Mouse (Mus musculus) right cerebral cortex, postnatal 4 days (tissue): ENCODE results near the gene Acvr1b.

Source experiments
- DNase-seq: peaks from one replicate; pipeline ENCODE4 v3.0.0-alpha.2; 2022

Gene Acvr1b

GRCm38 (mm10) chr15:101198850-101199249, 25.0 kb downstream of the Acvr1b start:
- DNase-seq: no peak

GRCm38 (mm10) chr15:101200777-101201295, 27.0 kb downstream of the Acvr1b start:
- no peak for DNase-seq

DNA sequence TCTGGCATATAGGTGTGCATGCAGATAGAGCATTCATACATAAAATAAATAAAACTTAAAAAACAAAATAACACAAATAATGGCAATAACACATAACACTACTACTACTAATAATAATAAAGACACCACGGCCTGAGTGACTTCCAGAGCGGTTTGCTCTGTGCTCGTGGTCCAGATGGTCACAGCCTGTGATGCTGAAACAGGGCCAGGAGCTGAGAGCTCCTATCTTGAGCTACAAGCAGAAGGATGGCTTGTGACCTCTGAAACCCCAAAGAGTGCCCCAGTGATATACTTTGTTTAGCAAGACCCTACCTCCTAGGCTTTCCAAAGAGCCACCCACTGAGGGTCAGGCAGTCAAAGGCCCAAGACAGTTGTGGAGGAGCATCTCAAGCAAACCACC, 27.5 kb downstream of the Acvr1b start:
- no peak for DNase-seq

DNA sequence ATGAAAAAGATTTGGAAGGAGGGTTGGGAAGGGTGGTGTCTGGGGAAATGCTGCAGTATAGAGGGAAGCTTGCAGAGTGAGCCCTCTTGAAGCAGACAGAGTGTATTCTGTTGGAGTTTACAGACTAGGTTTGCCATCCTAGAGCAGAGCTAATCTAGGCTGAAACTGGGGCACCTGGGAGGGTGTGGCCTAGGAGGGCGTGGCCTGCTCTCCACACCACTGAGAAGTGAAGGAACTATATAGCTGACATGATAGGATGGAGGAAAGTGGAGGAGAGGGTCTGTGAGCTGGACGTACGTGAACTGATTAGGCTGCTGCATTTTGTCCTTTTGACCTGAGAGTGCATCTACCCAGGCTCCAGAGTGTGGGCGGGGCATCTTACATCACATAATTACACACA, 29.8 kb downstream of the Acvr1b start:
- DNase-seq: no peak

- DNase-seq: no peak
Measured at GRCm38 (mm10) chr15:101204781-101205180, 30.9 kb downstream of the Acvr1b start.

GRCm38 (mm10) chr15:101210228-101210627, 36.4 kb downstream of the Acvr1b start:
- DNase-seq: peak; percentile 58

DNA sequence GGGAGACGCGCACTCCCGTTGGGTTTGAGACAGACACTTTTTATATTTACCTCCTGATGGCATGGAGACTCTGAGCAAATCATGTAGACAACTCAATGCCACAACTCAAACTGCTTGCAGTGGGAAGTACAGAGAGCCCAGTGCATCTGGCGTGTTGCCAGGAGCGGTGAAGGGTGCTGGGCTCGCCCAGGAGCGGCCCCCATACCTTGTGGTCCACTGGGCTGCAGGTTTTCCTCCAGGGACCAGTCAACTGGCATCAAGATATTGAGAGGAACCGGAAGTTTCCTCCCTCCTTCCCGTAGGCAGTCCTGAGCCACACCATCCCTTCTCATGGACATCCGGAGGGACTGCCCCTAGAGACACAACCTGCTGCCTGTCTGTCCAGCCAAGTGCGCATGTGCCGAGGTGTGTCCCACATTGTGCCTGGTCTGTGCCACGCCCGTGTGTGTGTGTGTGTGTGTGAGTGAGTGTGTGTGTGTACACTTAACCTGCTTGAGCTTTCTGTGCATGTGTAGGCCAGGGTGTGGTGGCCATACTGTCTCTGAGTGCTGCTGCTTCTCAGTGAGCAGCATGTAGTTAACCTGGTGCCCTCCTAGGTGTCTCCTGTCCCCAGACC, 37.2 kb downstream of the Acvr1b start:
- no peak for DNase-seq

DNA sequence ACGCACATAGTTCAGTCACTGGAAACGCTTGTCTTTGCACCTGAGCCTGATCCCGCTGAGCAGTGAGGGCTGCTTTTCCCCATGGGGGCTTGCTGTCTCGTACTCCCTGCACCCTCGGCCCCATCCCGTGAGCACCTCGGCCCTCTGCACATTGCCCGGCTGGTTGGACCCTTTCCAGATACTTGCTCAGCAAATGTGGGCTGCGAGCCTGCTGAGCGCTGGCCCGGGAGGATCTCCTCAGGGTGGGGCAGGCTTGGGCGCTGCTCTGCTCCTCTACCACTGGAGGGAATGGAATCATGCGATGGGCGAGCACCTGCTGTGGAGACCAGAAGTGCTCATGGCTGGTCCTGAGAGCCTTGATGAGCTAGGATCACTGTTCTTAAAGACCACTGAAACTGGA, 38.6 kb downstream of the Acvr1b start:
- no peak for DNase-seq

- no peak for DNase-seq
Measured at GRCm38 (mm10) chr15:101215136-101215535, 41.3 kb downstream of the Acvr1b start.

DNA sequence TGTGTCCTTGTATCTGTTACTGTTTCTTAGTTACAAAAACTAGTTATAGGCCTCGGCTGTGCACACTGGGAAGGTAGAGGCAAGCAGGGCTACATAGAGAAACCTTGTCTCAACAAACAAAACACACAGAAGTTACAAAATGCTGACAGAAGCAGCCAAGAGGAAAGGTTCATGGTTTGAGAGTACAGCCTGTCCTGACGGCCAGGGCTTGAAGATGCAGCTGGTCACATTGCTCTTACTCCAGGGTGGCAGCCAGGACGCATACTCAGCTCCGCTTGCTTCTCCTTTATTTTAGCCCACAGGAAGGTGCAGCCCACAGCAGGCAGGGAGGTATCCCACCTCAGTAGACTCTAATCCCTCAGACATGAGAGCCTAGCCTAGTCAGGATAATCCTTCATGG, 42.2 kb downstream of the Acvr1b start:
- DNase-seq: no peak

DNA sequence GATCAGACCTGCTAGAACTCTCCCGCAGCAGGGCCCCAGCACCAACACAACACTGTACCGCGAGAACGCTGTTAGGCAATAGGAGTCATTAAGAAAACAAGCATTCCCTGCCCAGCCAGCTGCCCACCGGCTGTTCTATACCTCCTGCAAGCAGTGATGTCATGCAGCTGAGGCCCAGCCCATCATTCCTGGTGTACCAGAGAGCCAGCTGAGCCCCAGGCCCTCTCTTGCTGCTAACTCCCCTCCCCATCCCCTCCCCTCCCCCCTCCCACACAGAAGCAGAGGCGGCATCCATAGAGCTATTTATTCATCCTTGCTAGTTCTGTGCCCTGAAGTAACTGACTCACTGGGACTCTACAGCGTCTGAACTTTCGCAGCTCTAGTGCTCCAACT, 47.0 kb downstream of the Acvr1b start:
- DNase-seq: no peak

GRCm38 (mm10) chr15:101221298-101222104, 47.6 kb downstream of the Acvr1b start:
- peak; percentile 95 for DNase-seq

GRCm38 (mm10) chr15:101222897-101223482, 49.1 kb downstream of the Acvr1b start:
- DNase-seq: no peak

- no peak for DNase-seq
Measured at GRCm38 (mm10) chr15:101223596-101223995, 49.7 kb downstream of the Acvr1b start.

DNA sequence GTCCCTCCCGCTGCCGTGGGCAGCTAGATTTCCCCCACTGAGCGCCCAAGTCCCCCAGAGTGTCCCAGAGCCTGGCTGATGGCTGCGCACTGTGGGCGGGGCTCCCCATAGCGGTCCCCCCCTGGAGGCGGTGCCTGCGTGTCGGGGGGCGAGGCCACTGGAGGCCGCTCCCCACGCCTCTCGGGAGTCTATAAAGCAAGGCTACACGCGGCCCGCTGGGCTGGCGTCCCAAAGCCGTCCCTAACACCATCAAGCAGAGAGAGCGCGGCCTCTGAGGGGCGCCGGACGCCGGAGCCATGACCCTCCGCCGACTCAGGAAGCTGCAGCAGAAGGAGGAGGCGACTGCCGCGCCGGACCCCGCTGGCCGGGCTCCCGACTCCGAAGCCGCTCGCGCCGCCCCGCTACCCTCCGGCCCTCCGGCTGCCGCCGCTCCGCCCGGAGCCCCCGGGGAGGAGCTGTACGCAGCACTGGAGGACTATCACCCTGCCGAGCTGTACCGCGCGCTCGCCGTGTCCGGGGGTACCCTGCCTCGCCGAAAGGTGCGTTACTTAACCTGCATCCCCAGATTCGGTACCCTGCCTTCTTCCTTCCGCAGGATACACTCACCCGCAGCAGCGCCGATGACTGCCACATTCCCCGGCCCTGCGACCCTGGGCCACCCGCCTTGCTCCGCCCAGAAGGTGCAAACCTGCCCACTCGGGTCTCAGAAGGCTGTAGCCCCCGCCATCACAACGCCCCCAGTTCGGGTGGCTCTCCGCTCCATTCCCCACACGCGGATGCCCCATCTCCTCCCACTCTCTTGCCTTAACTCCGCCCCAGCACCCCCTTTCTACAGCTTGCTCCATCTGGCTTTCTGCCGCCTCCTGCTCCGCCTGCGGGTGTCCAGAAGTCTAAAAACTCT, 50.4 kb downstream of the Acvr1b start, which contains the start of gene Grasp:
TSS of gene Grasp (plus strand) at position 183 of the 901 bp plus-strand sequence.
- DNase-seq: peak; percentile 78

- no peak for DNase-seq
Measured at GRCm38 (mm10) chr15:101224977-101225376, 51.1 kb downstream of the Acvr1b start.

GRCm38 (mm10) chr15:101227971-101228370, 54.1 kb downstream of the Acvr1b start:
- no peak for DNase-seq

- DNase-seq: no peak
Measured at GRCm38 (mm10) chr15:101228866-101229590, 55.2 kb downstream of the Acvr1b start.

- no peak for DNase-seq
Measured at GRCm38 (mm10) chr15:101230503-101230902, 56.6 kb downstream of the Acvr1b start.

DNA sequence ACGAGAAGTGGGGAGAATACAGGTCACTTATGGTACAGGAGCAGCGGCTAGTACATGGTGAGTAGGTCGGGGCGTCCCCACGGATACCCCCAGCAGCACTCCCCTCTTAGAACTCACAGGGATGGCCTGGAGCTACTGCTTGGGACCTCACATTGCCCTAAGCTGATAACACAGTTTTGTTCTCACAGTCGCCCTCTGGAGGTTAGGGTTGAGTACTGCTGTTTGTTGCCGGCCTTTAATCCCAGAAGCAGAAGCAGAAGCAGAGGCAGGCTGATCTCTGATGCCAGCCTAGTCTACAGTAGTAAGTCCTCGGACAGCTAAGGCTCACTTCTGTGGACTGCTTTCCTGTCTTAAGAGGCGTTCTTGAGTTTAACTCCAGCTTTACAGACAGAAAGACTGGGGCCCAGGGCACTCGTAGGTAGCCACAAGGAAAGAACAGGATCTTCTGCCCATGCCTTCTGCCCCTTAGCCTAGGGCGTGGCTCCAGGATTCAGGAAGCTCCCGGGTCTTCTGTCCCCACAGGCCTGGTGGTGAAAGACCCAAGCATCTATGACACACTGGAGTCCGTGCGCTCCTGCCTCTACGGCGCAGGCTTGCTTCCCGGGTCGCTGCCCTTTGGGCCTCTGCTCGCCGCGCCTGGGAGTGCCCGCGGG, 57.3 kb downstream of the Acvr1b start:
- DNase-seq: no peak

DNA sequence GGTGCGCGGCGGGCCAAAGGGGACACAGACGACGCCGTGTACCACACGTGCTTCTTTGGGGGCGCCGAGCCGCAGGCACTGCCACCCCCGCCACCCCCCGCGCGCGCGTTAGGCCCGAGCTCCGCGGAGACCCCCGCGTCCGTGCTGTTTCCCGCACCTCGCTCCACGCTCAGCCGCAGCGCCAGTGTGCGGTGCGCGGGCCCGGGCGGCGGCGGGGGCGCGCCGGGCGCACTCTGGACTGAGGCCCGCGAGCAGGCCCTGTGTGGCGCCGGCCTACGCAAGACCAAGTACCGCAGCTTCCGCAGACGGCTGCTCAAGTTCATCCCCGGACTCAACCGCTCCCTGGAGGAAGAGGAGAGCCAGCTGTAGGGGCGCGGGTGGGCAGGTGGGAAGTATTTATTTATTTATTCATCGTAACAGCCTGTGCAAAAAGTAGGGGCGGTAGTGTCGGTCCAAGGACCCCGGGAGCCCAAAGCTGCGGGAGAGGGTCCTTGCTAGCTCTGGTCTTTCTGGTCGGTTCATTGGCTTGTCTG, 57.8 kb downstream of the Acvr1b start:
- DNase-seq: no peak
